Mouse (Mus musculus) heart, adult 18-20 months (tissue): Measurements from ENCODE around the gene Tmem232. TPM values are rescaled to one million over a fixed set of nuclear protein-coding genes. Genes with fewer than 3 reads are reported as not detected.
"Not testable (repeated sequence)": the region's sequence is repeated elsewhere in the genome, so short reads cannot be mapped to it uniquely, and the experiment has no call there.

Experiments used
- DNase-seq, 2 experiments: peaks; one replicate each; pipeline ENCODE4 v3.0.0; 2021 to 2022; ENCODE audit warnings: mixed read lengths in 1 of 2
- microRNA-seq, 2 experiments: library from miRNA; unstranded; fragments of <30 nt; microRNA quantifications; one replicate each; pipeline ENCODE4 v1.2.0; 2022
- total RNA-seq, 2 experiments: library from RNA; stranded (reverse); gene quantifications; 2 replicates each; pipeline ENCODE4 v1.2.3; 2021

Tmem232 gene
- total RNA-seq, 2 experiments from 2014 or later = 0.28 TPM; not detected in 1

- no peak for DNase-seq
Measured at GRCm38 (mm10) chr17:65225347-65225916, 315.1 kb downstream of the Tmem232 start.

GRCm38 (mm10) chr17:65221687-65222086, 318.9 kb downstream of the Tmem232 start:
- DNase-seq = not testable (repeated sequence)

Small RNA genes lying within 50 kb of the gene (microRNA-seq; reads per million reads assigned to microRNA genes)
- gene Gm25731 = 0 reads per million in 2 experiments

Other genes with a start within 250 kb of the Tmem232 start
- 10 to 100 TPM; 91.8 to 92.7 TPM for gene Vapa, start 72.8 kb upstream of the Tmem232 start, total RNA-seq
- gene Txndc2, start 101.4 kb upstream of the Tmem232 start, total RNA-seq = not detected
- 10 to 100 TPM; 13.8 to 16.8 TPM for gene Rab31, start 232.0 kb upstream of the Tmem232 start, total RNA-seq
- gene Ppp4r1, start 241.8 kb upstream of the Tmem232 start, total RNA-seq = 10 to 100 TPM; 41.5 to 45.5 TPM